ENCODE assay signal across 39 mouse cellular contexts in genomic region chr4:108826643-108827042, GRCm38 (mm10). TPM values are rescaled to one million over a fixed set of nuclear protein-coding genes. Genes with fewer than 3 reads are reported as not detected.
"Had no signal": no experiment of that assay in that cellular context is flagged by ENCODE, and none has a peak within 500 bp of the region (broad histone marks: within the 10 kb centered on the region; RNA-seq: fewer than 3 reads in every experiment).

No protein-coding gene starts in this region.

- H3K9ac ChIP-seq: heart, embryonic 12.5 days; heart, embryonic 13.5 days; heart, embryonic 15.5 days; hindbrain, embryonic 12.5 days; hindbrain, embryonic 13.5 days; hindbrain, embryonic 14.5 days; hindbrain, embryonic 15.5 days; intestine, embryonic 15.5 days; kidney, embryonic 15.5 days had no signal

- DNase-seq: heart, postnatal 10 days; heart, postnatal 14 days; heart, postnatal 4 days; kidney, adult 11 months; kidney, adult 18-20 months; kidney, adult 2 months; kidney, adult 8-10 months; kidney, adult 9 months; kidney, postnatal 10 days; kidney, postnatal 14 days; kidney, postnatal 25 days; kidney, postnatal 36 days; kidney, postnatal 4 days; layer of hippocampus, adult 9-11 months; layer of hippocampus, postnatal 36 days had no signal

- H3K9me3 ChIP-seq: heart, embryonic 10.5 days; heart, embryonic 12.5 days; heart, embryonic 13.5 days; heart, embryonic 15.5 days; hindbrain, embryonic 10.5 days; hindbrain, embryonic 12.5 days; hindbrain, embryonic 13.5 days; hindbrain, embryonic 15.5 days; intestine, embryonic 15.5 days; kidney, embryonic 15.5 days had no signal

- H3K4me2 ChIP-seq: heart, embryonic 11.5 days; heart, embryonic 12.5 days; heart, embryonic 13.5 days; heart, embryonic 15.5 days; hindbrain, embryonic 12.5 days; hindbrain, embryonic 13.5 days; hindbrain, embryonic 14.5 days; hindbrain, embryonic 15.5 days; intestine, embryonic 15.5 days; kidney, embryonic 15.5 days had no signal

- ATAC-seq: hindbrain, embryonic 16.5 days; hindbrain, postnatal 0 days; inflammation-experienced regulatory T-cells, adult 6 months; intestine, embryonic 15.5 days; intestine, embryonic 16.5 days; intestine, postnatal 0 days had no signal

- H3K4me3 ChIP-seq: heart, embryonic 10.5 days; heart, embryonic 12.5 days; heart, embryonic 13.5 days; heart, embryonic 15.5 days; hindbrain, embryonic 10.5 days; hindbrain, embryonic 12.5 days; hindbrain, embryonic 13.5 days; hindbrain, embryonic 15.5 days; intestine, embryonic 15.5 days; kidney, embryonic 15.5 days; layer of hippocampus, adult 2 months; left cerebral cortex, adult 2 months had no signal

- H3K27ac ChIP-seq: heart, embryonic 10.5 days; heart, embryonic 13.5 days; heart, embryonic 15.5 days; hindbrain, embryonic 10.5 days; hindbrain, embryonic 12.5 days; hindbrain, embryonic 13.5 days; hindbrain, embryonic 14.5 days; hindbrain, embryonic 15.5 days; hindbrain, postnatal 0 days; intestine, embryonic 15.5 days; kidney, embryonic 15.5 days; kidney, postnatal 0 days; layer of hippocampus, adult 2 months; left cerebral cortex, adult 2 months had no signal

- H3K27me3 ChIP-seq: heart, embryonic 12.5 days; heart, embryonic 13.5 days; heart, embryonic 15.5 days; hindbrain, embryonic 12.5 days; hindbrain, embryonic 13.5 days; hindbrain, embryonic 15.5 days; intestine, embryonic 15.5 days; kidney, embryonic 15.5 days had no signal

RNA-seq across cellular contexts. Expression of gene A730015C16Rik, which starts 21.8 kb away (rescaled TPM):
- total RNA-seq: heart, postnatal 10 days; heart, postnatal 14 days; heart, postnatal 25 days; heart, postnatal 4 days; layer of hippocampus, adult 18-20 months; layer of hippocampus, adult 2 months; layer of hippocampus, postnatal 36 days; left cerebral cortex, adult 18-20 months; left cerebral cortex, adult 2 months had no signal
- polyA plus RNA-seq: kidney, adult 2 months; large intestine, adult 2 months had no signal
